Mouse (Mus musculus): Measurements from ENCODE around the gene Gm20737. TPM values are rescaled to one million over a fixed set of nuclear protein-coding genes. Genes with fewer than 3 reads are reported as not detected.

Gene Gm20737
- polyA plus RNA-seq (2021; fragmentation: Nextera tagmentation): not detected in 2 replicates
- long read RNA-seq, experiment 1: 0 reads
- long read RNA-seq, experiment 2: 0 reads

GRCm38 (mm10) chrY:10535942-10536341 is at the start of gene Gm20737:
TSS of gene Gm20737 (minus strand) at chrY:10536042.

DNA sequence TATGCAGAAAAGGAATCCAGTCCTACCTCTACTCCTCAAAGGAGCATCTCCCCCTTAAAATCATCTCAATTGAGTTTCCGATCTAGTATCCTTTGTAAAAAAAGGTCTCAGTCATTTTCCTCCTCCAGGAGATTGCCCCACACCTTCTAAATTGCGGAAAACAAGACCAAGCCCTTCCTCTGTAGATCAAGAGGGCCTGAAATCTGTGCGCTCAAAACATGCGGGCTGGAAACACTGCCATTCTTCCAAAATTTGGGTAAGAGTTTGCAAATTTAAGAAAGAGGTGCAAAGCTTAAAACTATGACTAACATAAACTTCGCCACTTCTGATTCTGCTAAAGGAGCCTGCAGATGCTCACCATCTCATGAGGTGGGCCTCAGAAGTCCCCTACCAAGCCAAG is 17.3 kb upstream of the Gm20737 start, which contains the start of gene Gm21775:
Gene Gm21775 (plus strand): TSS at position 301 of the 400 bp plus-strand sequence.

Other genes starting within 250 kb of the Gm20737 start
- gene Gm20834, start 211.5 kb downstream of the Gm20737 start, polyA plus RNA-seq (2021; fragmentation: Nextera tagmentation): not detected in 2 replicates
- not detected in 2 replicates for gene Gm28510, start 123.3 kb downstream of the Gm20737 start, polyA plus RNA-seq (2021; fragmentation: Nextera tagmentation)
- not detected in 2 replicates for gene Gm21775, start 17.4 kb upstream of the Gm20737 start, polyA plus RNA-seq (2021; fragmentation: Nextera tagmentation)
- gene Gm21900, start 80.3 kb upstream of the Gm20737 start, polyA plus RNA-seq (2021; fragmentation: Nextera tagmentation): not detected in 2 replicates
- not detected in 2 replicates for gene Gm20777, start 216.4 kb upstream of the Gm20737 start, polyA plus RNA-seq (2021; fragmentation: Nextera tagmentation)